Mouse (Mus musculus): ENCODE measurements around the gene Ap3b2.

GRCm38 (mm10) chr7:81493331-81494021, at the start of gene Ap3b2:
- TF ChIP-seq CTCF (IDR thresholded peaks at IDR 0.05; ENCODE audit: borderline replicate concordance, insufficient read depth, low read length) (no peak), POLR2A (IDR thresholded peaks at IDR 0.05; ENCODE audit: low read depth, low read length) (no peak)

All from embryonic fibroblast, embryonic 13.5 days (primary cell).